Mouse (Mus musculus) testis, adult 2 months (tissue): ENCODE results near the gene Dirc2. TPM values are rescaled to one million over a fixed set of nuclear protein-coding genes. Genes with fewer than 3 reads are reported as not detected.
A peak's percentile ranks its signal among the peaks of the same experiment; 100 is the strongest.

ENCODE experiments used
- H3K27ac ChIP-seq: fragments of 200-500 bp; 2 replicates; pipeline ENCODE4 v1.5.1; 2012; ENCODE audit warnings: low read depth, low read length; ENCODE audit not compliant: control insufficient read depth, insufficient read depth
- H3K27me3 ChIP-seq: fragments of 200-500 bp; 2 replicates; pipeline ENCODE4 v1.6.1; 2012; ENCODE audit warnings: mild to moderate bottlenecking, low read length, moderate library complexity; ENCODE audit not compliant: control insufficient read depth, insufficient read depth
- H3K36me3 ChIP-seq: fragments of 200-500 bp; 2 replicates; pipeline ENCODE4 v1.6.1; 2012; ENCODE audit warnings: mild to moderate bottlenecking, low read length; ENCODE audit not compliant: control insufficient read depth, insufficient read depth
- H3K4me1 ChIP-seq: fragments of 200-500 bp; 2 replicates; pipeline ENCODE4 v1.6.1; 2012; ENCODE audit warnings: low read length; ENCODE audit not compliant: control insufficient read depth, insufficient read depth
- H3K4me3 ChIP-seq: fragments of 200-500 bp; 2 replicates; pipeline ENCODE4 v1.5.1; 2012; ENCODE audit warnings: low read depth, mild to moderate bottlenecking, low read length, moderate library complexity, mixed read lengths; ENCODE audit not compliant: control insufficient read depth
- CTCF ChIP-seq: fragments of 200-500 bp; IDR thresholded peaks from 2 replicates; pipeline ENCODE4 v1.5.1; 2012; ENCODE audit warnings: low read depth, mild to moderate bottlenecking, inconsistent platforms, low read length, moderate library complexity; ENCODE audit not compliant: control insufficient read depth, insufficient read depth, insufficient replicate concordance
- POLR2A ChIP-seq: fragments of 200-500 bp; IDR thresholded peaks from 2 replicates; pipeline ENCODE4 v1.6.1; 2012; ENCODE audit warnings: low read depth, mild to moderate bottlenecking, inconsistent platforms, low read length, moderate library complexity; ENCODE audit not compliant: control insufficient read depth
- polyA plus RNA-seq: library from polyadenylated mRNA; depleted of rRNA; stranded (reverse); fragments of >200 nt; gene quantifications from 2 replicates; pipeline ENCODE4 v1.2.3, GENCODE M21; 2012

Gene Dirc2
- polyA plus RNA-seq, 1 experiment, result 3.5 TPM

- TF ChIP-seq POLR2A (no peak), CTCF (no peak)
- no peak overlapping the region for H3K27ac ChIP-seq
- no peaks in the 10 kb centered on the region for H3K4me1 ChIP-seq
- peak overlapping the region; percentile 78; the same call in 1 of the 2 replicates for H3K4me3 ChIP-seq
- no peaks in the 10 kb centered on the region for H3K36me3 ChIP-seq
- no peaks in the 10 kb centered on the region for H3K27me3 ChIP-seq
These were observed 67.3 kb downstream of the Dirc2 start for GRCm38 (mm10) chr16:35701823-35702222.

GRCm38 (mm10) chr16:35696103-35696502, 73.1 kb downstream of the Dirc2 start:
- TF ChIP-seq CTCF (no peak), POLR2A (no peak)
- H3K4me3 ChIP-seq, result no peak overlapping the region
- no peak overlapping the region for H3K27ac ChIP-seq

GRCm38 (mm10) chr16:35694250-35694846, 74.8 kb downstream of the Dirc2 start:
- Histone ChIP-seq H3K4me3 (no peak overlapping the region), H3K27me3 (no peaks in the 10 kb centered on the region), H3K4me1 (no peaks in the 10 kb centered on the region), H3K36me3 (no peaks in the 10 kb centered on the region), H3K27ac (no peak overlapping the region)
- no peak for TF ChIP-seq CTCF
- no peak for TF ChIP-seq POLR2A

More at GRCm38 (mm10) chr16:35696103-35696502, 73.1 kb downstream of the Dirc2 start:
- H3K4me1 ChIP-seq, result no peaks in the 10 kb centered on the region
- H3K36me3 ChIP-seq, result no peaks in the 10 kb centered on the region
- H3K27me3 ChIP-seq, result no peaks in the 10 kb centered on the region

- H3K4me1 ChIP-seq, result no peaks in the 10 kb centered on the region
- H3K27ac ChIP-seq, result no peak overlapping the region
- no peaks in the 10 kb centered on the region for H3K36me3 ChIP-seq
- H3K27me3 ChIP-seq, result no peaks in the 10 kb centered on the region
- H3K4me3 ChIP-seq, result no peak overlapping the region
- TF ChIP-seq CTCF (no peak), POLR2A (no peak)
These were observed 77.5 kb downstream of the Dirc2 start for GRCm38 (mm10) chr16:35691606-35692005.

GRCm38 (mm10) chr16:35686491-35686890, 82.7 kb downstream of the Dirc2 start:
- H3K27me3 ChIP-seq, result no peaks in the 10 kb centered on the region
- peaks cover 6% of the 10 kb centered on the region for H3K4me1 ChIP-seq
- H3K4me3 ChIP-seq, result no peak overlapping the region
- no peaks in the 10 kb centered on the region for H3K36me3 ChIP-seq
- H3K27ac ChIP-seq, result no peak overlapping the region
- no peak for TF ChIP-seq CTCF
- no peak for TF ChIP-seq POLR2A

GRCm38 (mm10) chr16:35685027-35685426, 84.1 kb downstream of the Dirc2 start:
- TF ChIP-seq CTCF, result no peak
- no peak for TF ChIP-seq POLR2A
- no peak overlapping the region for H3K27ac ChIP-seq
- H3K4me3 ChIP-seq, result no peak overlapping the region

GRCm38 (mm10) chr16:35681327-35682108, 87.6 kb downstream of the Dirc2 start:
- Histone ChIP-seq H3K27me3 (no peaks in the 10 kb centered on the region), H3K4me1 (peaks cover 7% of the 10 kb centered on the region), H3K27ac (no peak overlapping the region), H3K4me3 (peak overlapping the region; percentile 59), H3K36me3 (no peaks in the 10 kb centered on the region)
- no peak for TF ChIP-seq CTCF
- TF ChIP-seq POLR2A, result no peak

More at GRCm38 (mm10) chr16:35685027-35685426, 84.1 kb downstream of the Dirc2 start:
- no peaks in the 10 kb centered on the region for H3K36me3 ChIP-seq
- H3K27me3 ChIP-seq, result no peaks in the 10 kb centered on the region
- peaks cover 7% of the 10 kb centered on the region for H3K4me1 ChIP-seq
